ENCODE assay signal across 10 mouse cellular contexts in genomic region chr11:70516352-70516751, GRCm38 (mm10). TPM values are rescaled to one million over a fixed set of nuclear protein-coding genes. Genes with fewer than 3 reads are reported as not detected.
DNase-seq lines count a peak whose midpoint lies in the region; ATAC-seq and TF ChIP-seq lines count a peak whose summit lies in the region.
"Had no signal": no experiment of that assay in that cellular context is flagged by ENCODE, and none has a peak within 500 bp of the region (broad histone marks: within the 10 kb centered on the region; RNA-seq: fewer than 3 reads in every experiment).

No protein-coding gene starts in this region.

- H3K27ac ChIP-seq in forebrain, embryonic 14.5 days (ENCODE audit: low read depth, low read length), result no peak overlapping the region
- no peak overlapping the region for H3K27ac ChIP-seq in forebrain, embryonic 12.5 days
- H3K27ac ChIP-seq in lung, embryonic 14.5 days (ENCODE audit: low read depth), result no peak overlapping the region
- H3K27ac ChIP-seq in liver, postnatal 0 days (ENCODE audit: low read depth), result no peak overlapping the region
- no peak overlapping the region for H3K27ac ChIP-seq in forebrain, embryonic 15.5 days (replicated peaks)
- H3K27ac ChIP-seq: heart, embryonic 15.5 days had no signal

- H3K36me3 ChIP-seq in forebrain, embryonic 14.5 days (ENCODE audit: control insufficient read depth, insufficient read depth, low read length), result no peaks in the 10 kb centered on the region
- H3K36me3 ChIP-seq in forebrain, embryonic 12.5 days (replicated peaks), result no peaks in the 10 kb centered on the region
- H3K36me3 ChIP-seq in lung, embryonic 14.5 days (ENCODE audit: insufficient read depth), result no peaks in the 10 kb centered on the region
- no peaks in the 10 kb centered on the region for H3K36me3 ChIP-seq in liver, postnatal 0 days (replicated peaks; ENCODE audit: insufficient read depth, low read length)
- no peaks in the 10 kb centered on the region for H3K36me3 ChIP-seq in forebrain, embryonic 15.5 days
- H3K36me3 ChIP-seq: heart, embryonic 15.5 days had no signal

- 0 out of 2 replicates have a peak, but pooled peaks have one; percentile 29 for ATAC-seq in forebrain, embryonic 14.5 days
- no peak for ATAC-seq in forebrain, embryonic 12.5 days (ENCODE audit: low FRiP score)
- ATAC-seq in lung, embryonic 14.5 days (ENCODE audit: insufficient read depth), result no peak
- no peak for ATAC-seq in liver, postnatal 0 days
- no peak for ATAC-seq in forebrain, embryonic 15.5 days (replicated peaks)

- TF ChIP-seq EP300 in liver, postnatal 0 days (IDR thresholded peaks at IDR 0.05; ENCODE audit: low read depth), result no peak

- DNase-seq in forebrain, embryonic 14.5 days (ENCODE audit: low spot score), result peak; percentile 70
- peak; percentile 81 for DNase-seq in lung, embryonic 14.5 days
- DNase-seq in lung, adult 2 months, result no peak
- DNase-seq in c-Kit-negative CD71-positive TER-119-positive erythroid progenitor cells, embryonic 14.5 days (ENCODE audit: low read depth, low spot score), result peak; percentile 22
- no peak for DNase-seq in liver, postnatal 0 days
- no peak for DNase-seq in urinary bladder, postnatal 25 days (ENCODE audit: low spot score)

- 27% methylated on average over 2 of the region's 2 CpGs for WGBS in forebrain, embryonic 14.5 days
- WGBS in forebrain, embryonic 12.5 days, result 35% methylated on average over 2 of the region's 2 CpGs
- 23% methylated on average over 2 of the region's 2 CpGs for WGBS in lung, embryonic 14.5 days
- 18% methylated on average over 2 of the region's 2 CpGs for WGBS in lung, adult 2 months
- WGBS in liver, postnatal 0 days (ENCODE audit: insufficient replicate concordance), result 20% methylated on average over 2 of the region's 2 CpGs
- 23% methylated on average over 2 of the region's 2 CpGs for WGBS in forebrain, embryonic 15.5 days

- TF ChIP-seq CTCF in lung, embryonic 14.5 days (IDR thresholded peaks at IDR 0.05; ENCODE audit: low read depth), result peak; percentile 74
- no peak for TF ChIP-seq CTCF in lung, adult 2 months (IDR thresholded peaks at IDR 0.05; ENCODE audit: insufficient read depth, low read length)
- TF ChIP-seq CTCF in liver, postnatal 0 days (IDR thresholded peaks at IDR 0.05; ENCODE audit: low read depth), result peak; percentile 74

- no peaks in the 10 kb centered on the region for H3K4me1 ChIP-seq in forebrain, embryonic 14.5 days (ENCODE audit: control insufficient read depth, insufficient read depth, low read length)
- H3K4me1 ChIP-seq in forebrain, embryonic 12.5 days, result peaks cover 9% of the 10 kb centered on the region
- H3K4me1 ChIP-seq in lung, embryonic 14.5 days (ENCODE audit: insufficient read depth), result peaks cover 8% of the 10 kb centered on the region; the same call in 1 of the 2 replicates
- no peaks in the 10 kb centered on the region for H3K4me1 ChIP-seq in lung, adult 2 months (ENCODE audit: control insufficient read depth, insufficient read depth, low read length)
- peaks cover 8% of the 10 kb centered on the region for H3K4me1 ChIP-seq in liver, postnatal 0 days (ENCODE audit: insufficient read depth)
- peaks cover 4% of the 10 kb centered on the region; the same call in 1 of the 2 replicates for H3K4me1 ChIP-seq in forebrain, embryonic 15.5 days

- H3K4me3 ChIP-seq in forebrain, embryonic 14.5 days (ENCODE audit: low read depth, low read length), result no peak overlapping the region
- H3K4me3 ChIP-seq in forebrain, embryonic 12.5 days (replicated peaks), result no peak overlapping the region
- H3K4me3 ChIP-seq in lung, embryonic 14.5 days (ENCODE audit: low read depth, low read length), result no peak overlapping the region
- no peak overlapping the region for H3K4me3 ChIP-seq in lung, adult 2 months (replicated peaks; ENCODE audit: extremely low read depth, low read depth, low read length)
- H3K4me3 ChIP-seq in liver, postnatal 0 days (ENCODE audit: low read depth, low read length), result no peak overlapping the region
- no peak overlapping the region for H3K4me3 ChIP-seq in forebrain, embryonic 15.5 days
- H3K4me3 ChIP-seq: heart, embryonic 15.5 days; megakaryocyte, embryonic 14.5 days had no signal

- no peak overlapping the region for H3K4me2 ChIP-seq in forebrain, embryonic 14.5 days (ENCODE audit: low read length)
- no peak overlapping the region for H3K4me2 ChIP-seq in forebrain, embryonic 12.5 days
- H3K4me2 ChIP-seq in lung, embryonic 14.5 days, result no peak overlapping the region
- H3K4me2 ChIP-seq in liver, postnatal 0 days (ENCODE audit: low read depth, low read length), result no peak overlapping the region
- H3K4me2 ChIP-seq in forebrain, embryonic 15.5 days (replicated peaks), result no peak overlapping the region
- H3K4me2 ChIP-seq: heart, embryonic 15.5 days had no signal

- no peak overlapping the region for H3K9ac ChIP-seq in forebrain, embryonic 14.5 days (ENCODE audit: low read length)
- no peak overlapping the region for H3K9ac ChIP-seq in forebrain, embryonic 12.5 days
- H3K9ac ChIP-seq in lung, embryonic 14.5 days, result no peak overlapping the region
- no peak overlapping the region for H3K9ac ChIP-seq in liver, postnatal 0 days (replicated peaks)
- no peak overlapping the region for H3K9ac ChIP-seq in forebrain, embryonic 15.5 days (replicated peaks)
- H3K9ac ChIP-seq: heart, embryonic 15.5 days had no signal

- H3K27me3 ChIP-seq in forebrain, embryonic 14.5 days (replicated peaks; ENCODE audit: control insufficient read depth, insufficient read depth, low read length), result no peaks in the 10 kb centered on the region
- peaks cover 25% of the 10 kb centered on the region for H3K27me3 ChIP-seq in forebrain, embryonic 12.5 days
- H3K27me3 ChIP-seq in lung, embryonic 14.5 days (ENCODE audit: insufficient read depth, low read length), result no peaks in the 10 kb centered on the region
- no peaks in the 10 kb centered on the region for H3K27me3 ChIP-seq in liver, postnatal 0 days (ENCODE audit: insufficient read depth, low read length)
- peaks cover 4% of the 10 kb centered on the region; the same call in 1 of the 2 replicates for H3K27me3 ChIP-seq in forebrain, embryonic 15.5 days
- H3K27me3 ChIP-seq: heart, embryonic 15.5 days had no signal

- no peak for TF ChIP-seq POLR2A in lung, adult 2 months (IDR thresholded peaks at IDR 0.05; ENCODE audit: borderline replicate concordance, extremely low read depth, low read depth, low read length)

- H3K9me3 ChIP-seq in forebrain, embryonic 14.5 days (replicated peaks; ENCODE audit: control insufficient read depth, low read length), result no peaks in the 10 kb centered on the region
- no peaks in the 10 kb centered on the region for H3K9me3 ChIP-seq in forebrain, embryonic 12.5 days
- no peaks in the 10 kb centered on the region for H3K9me3 ChIP-seq in lung, embryonic 14.5 days (ENCODE audit: low read depth, low read length)
- no peaks in the 10 kb centered on the region for H3K9me3 ChIP-seq in liver, postnatal 0 days (ENCODE audit: low read length)
- no peaks in the 10 kb centered on the region for H3K9me3 ChIP-seq in forebrain, embryonic 15.5 days
- H3K9me3 ChIP-seq: heart, embryonic 15.5 days; megakaryocyte, embryonic 14.5 days had no signal

RNA-seq across cellular contexts. Expression of gene Vmo1, which starts 1.9 kb away (rescaled TPM):
- 0.37 TPM in 1 of 2 replicates, not detected in the other for polyA plus RNA-seq in forebrain, embryonic 14.5 days (2014; fragmentation: Nextera tagmentation; extraction: Ambion mirVana)
- polyA plus RNA-seq in forebrain, embryonic 12.5 days (2016; fragmentation: Nextera tagmentation; extraction: Ambion mirVana), result not detected in 2 replicates
- 0.38 TPM in 1 of 2 replicates, not detected in the other for polyA plus RNA-seq in lung, embryonic 14.5 days (2014; fragmentation: Nextera tagmentation; extraction: Ambion mirVana)
- polyA plus RNA-seq in lung, adult 2 months (2012; rRNA removed), result 0.20 and 0.26 TPM in 2 replicates
- 1.0 and 1.4 TPM in 2 replicates for polyA plus RNA-seq in liver, postnatal 0 days (2015; fragmentation: Nextera tagmentation; extraction: Ambion mirVana)
- polyA plus RNA-seq in forebrain, embryonic 15.5 days (2015; fragmentation: Nextera tagmentation; extraction: Ambion mirVana), result 0.29 and 0.36 TPM in 2 replicates

RNA-seq across cellular contexts. Expression of gene Gltpd2, which starts 2.6 kb away (rescaled TPM):
- polyA plus RNA-seq in forebrain, embryonic 14.5 days (2014; fragmentation: Nextera tagmentation; extraction: Ambion mirVana), result 0.42 TPM in 1 of 2 replicates, not detected in the other
- not detected in 2 replicates for polyA plus RNA-seq in forebrain, embryonic 12.5 days (2016; fragmentation: Nextera tagmentation; extraction: Ambion mirVana)
- 0.30 and 0.55 TPM in 2 replicates for polyA plus RNA-seq in lung, embryonic 14.5 days (2014; fragmentation: Nextera tagmentation; extraction: Ambion mirVana)
- 0.12 and 0.34 TPM in 2 replicates for polyA plus RNA-seq in lung, adult 2 months (2012; rRNA removed)
- polyA plus RNA-seq in liver, postnatal 0 days (2015; fragmentation: Nextera tagmentation; extraction: Ambion mirVana), result 28.0 and 30.8 TPM in 2 replicates
- polyA plus RNA-seq in forebrain, embryonic 15.5 days (2015; fragmentation: Nextera tagmentation; extraction: Ambion mirVana), result 0.14 TPM in 1 of 2 replicates, not detected in the other
- polyA plus RNA-seq: heart, embryonic 15.5 days had no signal

RNA-seq across cellular contexts. Expression of gene Psmb6, which starts 8.8 kb away (rescaled TPM):
- 841 and 1,034 TPM in 2 replicates for polyA plus RNA-seq in forebrain, embryonic 14.5 days (2014; fragmentation: Nextera tagmentation; extraction: Ambion mirVana)
- polyA plus RNA-seq in forebrain, embryonic 12.5 days (2016; fragmentation: Nextera tagmentation; extraction: Ambion mirVana), result 758 and 788 TPM in 2 replicates
- 778 and 813 TPM in 2 replicates for polyA plus RNA-seq in lung, embryonic 14.5 days (2014; fragmentation: Nextera tagmentation; extraction: Ambion mirVana)
- 202 and 264 TPM in 2 replicates for polyA plus RNA-seq in lung, adult 2 months (2012; rRNA removed)
- polyA plus RNA-seq in liver, postnatal 0 days (2015; fragmentation: Nextera tagmentation; extraction: Ambion mirVana), result 317 and 325 TPM in 2 replicates
- polyA plus RNA-seq in forebrain, embryonic 15.5 days (2015; fragmentation: Nextera tagmentation; extraction: Ambion mirVana), result 750 and 789 TPM in 2 replicates

RNA-seq across cellular contexts. Expression of gene Tm4sf5, which starts 11.3 kb away (rescaled TPM):
- polyA plus RNA-seq in forebrain, embryonic 14.5 days (2014; fragmentation: Nextera tagmentation; extraction: Ambion mirVana), result 1.1 and 3.4 TPM in 2 replicates
- 0.35 and 0.49 TPM in 2 replicates for polyA plus RNA-seq in forebrain, embryonic 12.5 days (2016; fragmentation: Nextera tagmentation; extraction: Ambion mirVana)
- 1.2 and 1.3 TPM in 2 replicates for polyA plus RNA-seq in lung, embryonic 14.5 days (2014; fragmentation: Nextera tagmentation; extraction: Ambion mirVana)
- polyA plus RNA-seq in lung, adult 2 months (2012; rRNA removed), result 0.50 and 1.00 TPM in 2 replicates
- 1.7 and 2.8 TPM in 2 replicates for polyA plus RNA-seq in liver, postnatal 0 days (2015; fragmentation: Nextera tagmentation; extraction: Ambion mirVana)
- polyA plus RNA-seq in forebrain, embryonic 15.5 days (2015; fragmentation: Nextera tagmentation; extraction: Ambion mirVana), result 1.0 and 2.0 TPM in 2 replicates

RNA-seq across cellular contexts. Expression of gene Gm40193, which starts 16.4 kb away (rescaled TPM):
- polyA plus RNA-seq in forebrain, embryonic 14.5 days (2014; fragmentation: Nextera tagmentation; extraction: Ambion mirVana), result not detected in 2 replicates
- not detected in 2 replicates for polyA plus RNA-seq in forebrain, embryonic 12.5 days (2016; fragmentation: Nextera tagmentation; extraction: Ambion mirVana)
- not detected in 2 replicates for polyA plus RNA-seq in lung, embryonic 14.5 days (2014; fragmentation: Nextera tagmentation; extraction: Ambion mirVana)
- polyA plus RNA-seq in lung, adult 2 months (2012; rRNA removed), result not detected in 2 replicates
- not detected in 2 replicates for polyA plus RNA-seq in liver, postnatal 0 days (2015; fragmentation: Nextera tagmentation; extraction: Ambion mirVana)
- polyA plus RNA-seq in forebrain, embryonic 15.5 days (2015; fragmentation: Nextera tagmentation; extraction: Ambion mirVana), result not detected in 2 replicates
- polyA plus RNA-seq: heart, embryonic 15.5 days had no signal

Comparison
In these comparisons a context has a peak if more than half of its experiments do, and no peak if none do; other contexts are left out.
1. DNase-seq: peak in forebrain, embryonic 14.5 days (single experiment), lung, embryonic 14.5 days (single experiment) and c-Kit-negative CD71-positive TER-119-positive erythroid progenitor cells, embryonic 14.5 days (single experiment); none in lung, adult 2 months (single experiment), liver, postnatal 0 days (single experiment) and urinary bladder, postnatal 25 days (single experiment).
2. RNA of gene Gltpd2, which starts 2.6 kb away (polyA plus RNA-seq): 28.0 to 30.8 TPM in liver, postnatal 0 days; 0.42 TPM in forebrain, embryonic 14.5 days, 0.12 to 0.34 TPM in lung, adult 2 months, 0.30 to 0.55 TPM in lung, embryonic 14.5 days, 0.14 TPM in forebrain, embryonic 15.5 days and not detected in forebrain, embryonic 12.5 days; every median in the first group is over 10 times any median in the second.